Mouse (Mus musculus) MEL (cell line): Measurements from ENCODE around the gene Fam205c. TPM values are rescaled to one million over a fixed set of nuclear protein-coding genes. Genes with fewer than 3 reads are reported as not detected.

Experiments used
- DNase-seq: peaks from one replicate; pipeline ENCODE4 v3.0.0; 2011; ENCODE audit warnings: low read depth, low spot score
- H3K27ac ChIP-seq: 2 replicates; pipeline ENCODE4 v1.5.1; 2012; ENCODE audit warnings: low read depth, mild to moderate bottlenecking, control low read depth, low read length, moderate library complexity; ENCODE audit not compliant: control insufficient read depth
- H3K27me3 ChIP-seq, 2 experiments: fragments of 150-350 bp in 1 of 2; sonication (generic) in 1 of 2; 2 replicates each; pipeline ENCODE4 v1.6.1; 2012; ENCODE audit warnings: low read length in 2 of 2, mild to moderate bottlenecking in 2 of 2, improper control_type of control experiment in 1 of 2, moderate library complexity in 1 of 2; ENCODE audit not compliant: insufficient read depth in 2 of 2, control insufficient read depth in 1 of 2
- H3K36me3 ChIP-seq, 2 experiments: 2 replicates each; pipeline ENCODE4 v1.6.1; 2012 to 2014; ENCODE audit warnings: low read length in 2 of 2, improper control_type of control experiment in 1 of 2, inconsistent platforms in 1 of 2, mild to moderate bottlenecking in 1 of 2; ENCODE audit not compliant: insufficient read depth in 2 of 2, control insufficient read depth in 1 of 2
- H3K4me1 ChIP-seq, 2 experiments: fragments of 150-350 bp in 1 of 2; sonication (generic) in 1 of 2; 2 replicates each; pipeline ENCODE4 v1.6.1; 2012; ENCODE audit warnings: low read length in 2 of 2, improper control_type of control experiment in 1 of 2, mild to moderate bottlenecking in 1 of 2; ENCODE audit not compliant: insufficient read depth in 2 of 2, control insufficient read depth in 1 of 2
- H3K4me3 ChIP-seq, 2 experiments: fragments of 150-350 bp in 1 of 2; sonication (generic) in 1 of 2; 2 replicates each; pipeline ENCODE4 v1.5.1; 2012; ENCODE audit warnings: low read depth in 2 of 2, low read length in 2 of 2, mild to moderate bottlenecking in 2 of 2, moderate library complexity in 2 of 2, control low read depth in 1 of 2, improper control_type of control experiment in 1 of 2; ENCODE audit not compliant: control insufficient read depth in 1 of 2, insufficient read depth in 1 of 2
- H3K79me2 ChIP-seq: 2 replicates; pipeline ENCODE4 v1.6.1; 2012; ENCODE audit warnings: mild to moderate bottlenecking, low read length, moderate library complexity; ENCODE audit not compliant: control insufficient read depth, poor library complexity, insufficient read depth
- H3K9ac ChIP-seq: 2 replicates; pipeline ENCODE4 v1.6.1; 2012; ENCODE audit warnings: low read depth, mild to moderate bottlenecking, control low read depth, low read length, moderate library complexity; ENCODE audit not compliant: control insufficient read depth, poor library complexity, severe bottlenecking
- H3K9me3 ChIP-seq: fragments of 150-350 bp; sonication (generic); replicated peaks from 2 replicates; pipeline ENCODE4 v1.6.1; 2012; ENCODE audit warnings: mild to moderate bottlenecking, low read length, improper control_type of control experiment, moderate library complexity; ENCODE audit not compliant: insufficient read depth
- BHLHE40 ChIP-seq: IDR thresholded peaks from 2 replicates; pipeline ENCODE4 v1.6.1; 2012; ENCODE audit warnings: low read depth, mild to moderate bottlenecking, inconsistent platforms, low read length, improper control_type of control experiment, borderline replicate concordance
- CHD1 ChIP-seq: IDR thresholded peaks from 2 replicates; pipeline ENCODE4 v1.6.1; 2012; ENCODE audit warnings: low read depth, mild to moderate bottlenecking, inconsistent platforms, low read length, improper control_type of control experiment
- CHD2 ChIP-seq: IDR thresholded peaks from 2 replicates; pipeline ENCODE4 v1.6.1; 2011; ENCODE audit warnings: low read length, improper control_type of control experiment
- CTCF ChIP-seq, 3 experiments: IDR thresholded peaks in 2 of 3; conservative IDR thresholded peaks in 1 of 3; 2 replicates each; pipeline ENCODE4 v1.5.1; 2011 to 2012; ENCODE audit warnings: low read length in 3 of 3, low read depth in 2 of 3, mild to moderate bottlenecking in 2 of 3, improper control_type of control experiment in 1 of 3, inconsistent platforms in 1 of 3, mixed read lengths in 1 of 3, moderate library complexity in 1 of 3; ENCODE audit not compliant: control insufficient read depth in 1 of 3, insufficient read depth in 1 of 3, poor library complexity in 1 of 3, severe bottlenecking in 1 of 3
- E2F4 ChIP-seq: IDR thresholded peaks from 2 replicates; pipeline ENCODE4 v1.6.1; 2011; ENCODE audit warnings: low read depth, low read length, improper control_type of control experiment, borderline replicate concordance
- ELF1 ChIP-seq: IDR thresholded peaks from 2 replicates; pipeline ENCODE4 v1.6.1; 2014; ENCODE audit warnings: low read depth, mild to moderate bottlenecking, inconsistent platforms, low read length, improper control_type of control experiment, moderate library complexity
- ETS1 ChIP-seq: IDR thresholded peaks from 2 replicates; pipeline ENCODE4 v1.6.1; 2012; ENCODE audit warnings: low read depth, mild to moderate bottlenecking, inconsistent platforms, low read length, improper control_type of control experiment, moderate library complexity
- GABPA ChIP-seq: IDR thresholded peaks from 2 replicates; pipeline ENCODE4 v1.6.1; 2012; ENCODE audit warnings: low read depth, mild to moderate bottlenecking, inconsistent platforms, low read length, improper control_type of control experiment, moderate library complexity
- KAT2A ChIP-seq: conservative IDR thresholded peaks from 2 replicates; pipeline ENCODE4 v1.6.1; 2012; ENCODE audit warnings: low read depth, low read length, improper control_type of control experiment, inconsistent platforms
- MAX ChIP-seq: IDR thresholded peaks from 2 replicates; pipeline ENCODE4 v1.6.1; 2011; ENCODE audit warnings: low read length, improper control_type of control experiment
- MAZ ChIP-seq: IDR thresholded peaks from 2 replicates; pipeline ENCODE4 v1.6.1; 2012; ENCODE audit warnings: low read depth, mild to moderate bottlenecking, inconsistent platforms, low read length, improper control_type of control experiment
- MEF2A ChIP-seq: IDR thresholded peaks from 2 replicates; pipeline ENCODE4 v1.6.1; 2014; ENCODE audit warnings: low read depth, mild to moderate bottlenecking, inconsistent platforms, low read length, improper control_type of control experiment; ENCODE audit not compliant: poor library complexity, insufficient replicate concordance, severe bottlenecking; ENCODE audit errors: extremely low read depth
- MYC ChIP-seq: IDR thresholded peaks from 2 replicates; pipeline ENCODE4 v1.6.1; 2011; ENCODE audit warnings: low read depth, mild to moderate bottlenecking, low read length, improper control_type of control experiment, moderate library complexity
- NELFE ChIP-seq: IDR thresholded peaks from 2 replicates; pipeline ENCODE4 v1.6.1; 2011; ENCODE audit warnings: low read depth, low read length, improper control_type of control experiment
- NRF1 ChIP-seq: IDR thresholded peaks from 2 replicates; pipeline ENCODE4 v1.6.1; 2014; ENCODE audit warnings: low read depth, mild to moderate bottlenecking, inconsistent platforms, low read length, improper control_type of control experiment, moderate library complexity; ENCODE audit not compliant: poor library complexity, insufficient read depth, severe bottlenecking
- POLR2AphosphoS2 ChIP-seq: IDR thresholded peaks from 2 replicates; pipeline ENCODE4 v1.6.1; 2011; ENCODE audit warnings: low read length, improper control_type of control experiment
- SIN3A ChIP-seq: IDR thresholded peaks from 2 replicates; pipeline ENCODE4 v1.6.1; 2012; ENCODE audit warnings: low read length, improper control_type of control experiment, inconsistent platforms
- TAL1 ChIP-seq: IDR thresholded peaks from 2 replicates; pipeline ENCODE4 v1.6.1; 2012; ENCODE audit warnings: mild to moderate bottlenecking, inconsistent platforms, low read length, moderate library complexity, mixed read lengths
- TBP ChIP-seq: IDR thresholded peaks from 2 replicates; pipeline ENCODE4 v1.8.0; 2011; ENCODE audit warnings: low read depth, low read length, improper control_type of control experiment
- TCF12 ChIP-seq: IDR thresholded peaks from 2 replicates; pipeline ENCODE4 v1.6.1; 2014; ENCODE audit warnings: low read depth, mild to moderate bottlenecking, inconsistent platforms, low read length, improper control_type of control experiment, moderate library complexity
- USF2 ChIP-seq, 2 experiments: IDR thresholded peaks; 2 replicates each; pipeline ENCODE4 v1.6.1; 2011 to 2012; ENCODE audit warnings: improper control_type of control experiment in 2 of 2, low read length in 2 of 2, borderline replicate concordance in 1 of 2, inconsistent platforms in 1 of 2, low read depth in 1 of 2, mild to moderate bottlenecking in 1 of 2; ENCODE audit not compliant: insufficient read depth in 1 of 2
- ZC3H11A ChIP-seq: IDR thresholded peaks from 2 replicates; pipeline ENCODE4 v1.6.1; 2012; ENCODE audit warnings: low read depth, mild to moderate bottlenecking, inconsistent platforms, low read length, improper control_type of control experiment
- ZKSCAN1 ChIP-seq: IDR thresholded peaks from 2 replicates; pipeline ENCODE4 v1.6.1; 2012; ENCODE audit warnings: low read depth, mild to moderate bottlenecking, inconsistent platforms, low read length, improper control_type of control experiment, moderate library complexity
- ZMIZ1 ChIP-seq: IDR thresholded peaks from 2 replicates; pipeline ENCODE4 v1.6.1; 2012; ENCODE audit warnings: low read depth, mild to moderate bottlenecking, inconsistent platforms, low read length, improper control_type of control experiment, moderate library complexity
- polyA plus RNA-seq, 2 experiments: library from polyadenylated mRNA; stranded (reverse) in 1 of 2; unstranded in 1 of 2; fragments of >175 nt in 1 of 2; fragments of >200 nt in 1 of 2; gene quantifications; 2 replicates each; pipeline versions ENCODE4 v1.2.1 to v1.2.4; 2012; ENCODE audit warnings: low replicate concordance in 2 of 2, low read depth in 1 of 2; ENCODE audit not compliant: insufficient read length in 2 of 2, insufficient read depth in 1 of 2, missing spikeins in 1 of 2
- total RNA-seq: library from RNA; depleted of rRNA; stranded (reverse); fragments of 300-350 nt; gene quantifications from 2 replicates; pipeline ENCODE4 v1.2.3, GENCODE M21; 2012

Fam205c gene
- total and polyA plus RNA-seq, 3 experiments, result not detected

- H3K4me3 ChIP-seq, result no peak overlapping the region
- H3K4me1 ChIP-seq, result no peaks in the 10 kb centered on the region
- H3K27ac ChIP-seq, result no peak overlapping the region
- H3K36me3 ChIP-seq, result no peaks in the 10 kb centered on the region
- H3K79me2 ChIP-seq, result no peaks in the 10 kb centered on the region
- H3K9me3 ChIP-seq, result no peaks in the 10 kb centered on the region
- TF ChIP-seq E2F4, result no peak
- no peak for TF ChIP-seq GABPA
- no peak for TF ChIP-seq ZKSCAN1
- TF ChIP-seq CTCF (IDR thresholded peaks at IDR 0.05 in 2 of 3, conservative IDR thresholded peaks at IDR 0.05 in 1 of 3; ENCODE audit: control insufficient read depth in 1 of 3, insufficient read depth in 1 of 3, low read depth in 2 of 3, low read length in 3 of 3, poor library complexity in 1 of 3, severe bottlenecking in 1 of 3), result no peak
- no peak for TF ChIP-seq TCF12
- no peak for TF ChIP-seq ELF1
- no peak for TF ChIP-seq BHLHE40
- TF ChIP-seq POLR2AphosphoS2, result no peak
- no peak for TF ChIP-seq KAT2A
- TF ChIP-seq ZC3H11A, result no peak
- no peak for TF ChIP-seq ETS1
- TF ChIP-seq SIN3A, result no peak
- TF ChIP-seq TBP, result no peak
- TF ChIP-seq, all 39 proteins: peak for 0
- Histone ChIP-seq H3K27me3 (peaks cover 5 to 6% of the 10 kb centered on the region in 2 experiments), H3K9ac (no peak overlapping the region)
- no peak for DNase-seq
Measured at GRCm38 (mm10) chr4:42895118-42895517, 21.1 kb upstream of the Fam205c start.

- no peak overlapping the region for H3K4me3 ChIP-seq
- no peaks in the 10 kb centered on the region for H3K4me1 ChIP-seq
- H3K27ac ChIP-seq, result no peak overlapping the region
- peaks cover 3 to 6% of the 10 kb centered on the region in 2 experiments for H3K27me3 ChIP-seq
- TF ChIP-seq CHD1 (no peak), MAZ (no peak), SIN3A (no peak), CHD2 (no peak), ELF1 (no peak), TCF12 (no peak), MAX (no peak), TAL1 (no peak), MEF2A (no peak), ZMIZ1 (no peak), USF2 (IDR thresholded peaks at IDR 0.05; ENCODE audit: borderline replicate concordance in 1 of 2, insufficient read depth in 1 of 2, low read depth in 1 of 2, low read length in 2 of 2) (no peak), ZKSCAN1 (no peak), NELFE (no peak), ZC3H11A (no peak), MYC (no peak), CTCF (IDR thresholded peaks at IDR 0.05 in 2 of 3, conservative IDR thresholded peaks at IDR 0.05 in 1 of 3; ENCODE audit: control insufficient read depth in 1 of 3, insufficient read depth in 1 of 3, low read depth in 2 of 3, low read length in 3 of 3, poor library complexity in 1 of 3, severe bottlenecking in 1 of 3) (no peak), NRF1 (no peak)
- no peaks in the 10 kb centered on the region for H3K9me3 ChIP-seq
- no peaks in the 10 kb centered on the region for H3K36me3 ChIP-seq
- no peak for DNase-seq
- no peak overlapping the region for H3K9ac ChIP-seq
- H3K79me2 ChIP-seq, result no peaks in the 10 kb centered on the region
Measured at GRCm38 (mm10) chr4:42891176-42891575, 17.1 kb upstream of the Fam205c start.
